Mouse (Mus musculus) ovary, adult 2 months (tissue): ENCODE results near the gene Mrpl21. TPM values are rescaled to one million over a fixed set of nuclear protein-coding genes. Genes with fewer than 3 reads are reported as not detected.

Experiments used
- polyA plus RNA-seq: library from polyadenylated mRNA; depleted of rRNA; stranded (reverse); fragments of >200 nt; gene quantifications from 2 replicates; pipeline ENCODE4 v1.2.3, GENCODE M21; 2012; rRNA removed

The Mrpl21 gene
- polyA plus RNA-seq, result 44.8 and 55.7 TPM in 2 replicates

DNA sequence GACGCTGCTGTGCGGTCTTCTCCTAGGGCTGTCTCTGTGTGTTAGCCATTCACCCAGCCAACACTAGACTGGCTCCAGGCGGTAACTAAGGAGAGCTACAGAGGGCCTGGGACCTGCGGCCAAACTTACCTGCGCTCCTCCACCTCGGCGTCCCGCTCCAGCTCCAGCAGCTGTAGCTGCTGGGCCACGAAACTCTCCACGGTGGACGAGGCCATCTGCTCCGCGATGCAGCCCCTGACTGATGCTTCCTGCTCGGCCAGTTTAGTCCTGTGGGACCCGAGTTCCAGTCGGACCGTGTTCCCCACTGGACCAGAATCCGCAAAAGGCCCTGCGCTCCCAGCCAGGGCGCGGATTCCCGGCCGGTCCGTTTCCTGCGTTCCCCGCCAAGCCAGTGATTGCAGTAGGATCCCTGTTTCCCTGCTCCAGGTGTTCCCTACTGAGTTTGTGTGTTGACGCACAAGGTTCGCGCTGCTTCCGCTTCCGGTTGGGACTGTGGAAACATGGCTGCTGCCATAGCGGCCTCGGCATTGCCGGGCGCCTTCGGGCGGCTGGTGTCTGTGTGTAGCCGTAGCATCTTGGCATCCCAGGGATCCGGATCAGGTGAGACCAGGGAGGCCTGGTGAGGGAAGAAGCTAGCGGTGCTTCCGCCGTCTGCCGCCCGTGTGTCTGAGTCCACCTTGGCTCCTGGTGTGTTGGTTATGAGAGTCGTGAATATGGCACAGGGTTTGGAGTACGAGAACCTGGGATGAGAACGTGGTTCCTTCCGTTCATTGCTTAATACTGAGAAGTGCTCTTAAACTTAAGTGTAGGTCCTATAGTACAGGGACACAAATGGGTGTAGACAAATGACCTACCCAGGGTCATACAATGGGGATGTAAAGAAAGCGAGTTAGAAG is at the start of gene Mrpl21, which contains the start of gene Ighmbp2:
Gene Mrpl21 (plus strand): TSS at position 330 of the 896 bp plus-strand sequence.
Gene Ighmbp2 (minus strand): TSS at position 446 of the 896 bp plus-strand sequence.

GRCm38 (mm10) chr19:3322261-3322969 is 39.7 kb downstream of the Mrpl21 start, which contains the start of gene Cpt1a:
TSS of gene Cpt1a (plus strand) at chr19:3322334.

Other genes starting within 250 kb of the Mrpl21 start
- 12.8 and 12.9 TPM in 2 replicates for gene Ighmbp2, start 116 bp downstream of the Mrpl21 start, polyA plus RNA-seq
- 219 and 237 TPM in 2 replicates for gene Cpt1a, start 39.4 kb downstream of the Mrpl21 start, polyA plus RNA-seq
- gene Tesmin, start 106.0 kb downstream of the Mrpl21 start, polyA plus RNA-seq, result 0.50 and 0.68 TPM in 2 replicates
- 0.21 and 0.66 TPM in 2 replicates for gene Gal, start 131.6 kb downstream of the Mrpl21 start, polyA plus RNA-seq